Mouse (Mus musculus) kidney, postnatal 0 days (tissue): ENCODE data around the gene Tcp11l2. TPM values are rescaled to one million over a fixed set of nuclear protein-coding genes. Genes with fewer than 3 reads are reported as not detected.

Source experiments
- ATAC-seq: fragments of 200-750 bp; cut with Nextera tagmentation; replicated peaks from 2 replicates; pipeline ENCODE4 v1.8.0; 2017; ENCODE audit warnings: low read depth, moderate number of reproducible peaks, moderate TSS enrichment, moderate library complexity; ENCODE audit not compliant: low FRiP score
- DNase-seq: peaks from one replicate; pipeline ENCODE4 v3.0.0-alpha.2; 2016; ENCODE audit warnings: low spot score
- H3K27ac ChIP-seq: fragments of 300-500 bp; sonication (generic); 2 replicates; pipeline ENCODE4 v1.5.1; 2014; ENCODE audit warnings: mild to moderate bottlenecking
- H3K27me3 ChIP-seq: fragments of 300-500 bp; sonication (generic); 2 replicates; pipeline ENCODE4 v1.6.1; 2014; ENCODE audit warnings: low read length, mixed read lengths; ENCODE audit not compliant: insufficient read depth
- H3K36me3 ChIP-seq: fragments of 300-500 bp; sonication (generic); 2 replicates; pipeline ENCODE4 v1.6.1; 2014; ENCODE audit warnings: low read length, mixed read lengths; ENCODE audit not compliant: insufficient read depth
- H3K4me1 ChIP-seq: fragments of 300-500 bp; sonication (generic); replicated peaks from 2 replicates; pipeline ENCODE4 v1.6.1; 2014; ENCODE audit warnings: antibody characterized with exemption, low read length, mixed read lengths; ENCODE audit not compliant: insufficient read depth
- H3K4me2 ChIP-seq: fragments of 300-500 bp; sonication (generic); 2 replicates; pipeline ENCODE4 v1.6.1; 2014; ENCODE audit warnings: mild to moderate bottlenecking, low read length, moderate library complexity, mixed read lengths
- H3K4me3 ChIP-seq: fragments of 300-500 bp; sonication (generic); replicated peaks from 2 replicates; pipeline ENCODE4 v1.5.1; 2014; ENCODE audit warnings: low read depth, low read length
- H3K9ac ChIP-seq: fragments of 300-500 bp; sonication (generic); 2 replicates; pipeline ENCODE4 v1.6.1; 2014; ENCODE audit warnings: low read depth, low read length
- H3K9me3 ChIP-seq: fragments of 300-500 bp; sonication (generic); replicated peaks from 2 replicates; pipeline ENCODE4 v1.6.1; 2016; ENCODE audit warnings: low read length, inconsistent platforms, mixed read lengths
- CTCF ChIP-seq: IDR thresholded peaks from 2 replicates; pipeline ENCODE4 v1.5.1; 2016; ENCODE audit warnings: antibody characterized with exemption, low read depth, mild to moderate bottlenecking, moderate library complexity
- WGBS: fragments of 180-500 bp; shearing (Covaris S2); extraction: QIAGEN DNeasy Blood & Tissue Kit; methylation state at CpG from one replicate; pipeline ENCODE4 v1.1.7; 2014; 5-methylcytosine and 5-hydroxymethylcytosine counted together
- polyA plus RNA-seq: library from polyadenylated mRNA; unstranded; fragments of >200 nt; fragmentation: Nextera tagmentation; extraction: Ambion mirVana; gene quantifications from 2 replicates; pipeline ENCODE4 v1.2.1, GENCODE M21; 2015

Gene Tcp11l2
- polyA plus RNA-seq: 25.2 and 27.0 TPM in 2 replicates

DNA sequence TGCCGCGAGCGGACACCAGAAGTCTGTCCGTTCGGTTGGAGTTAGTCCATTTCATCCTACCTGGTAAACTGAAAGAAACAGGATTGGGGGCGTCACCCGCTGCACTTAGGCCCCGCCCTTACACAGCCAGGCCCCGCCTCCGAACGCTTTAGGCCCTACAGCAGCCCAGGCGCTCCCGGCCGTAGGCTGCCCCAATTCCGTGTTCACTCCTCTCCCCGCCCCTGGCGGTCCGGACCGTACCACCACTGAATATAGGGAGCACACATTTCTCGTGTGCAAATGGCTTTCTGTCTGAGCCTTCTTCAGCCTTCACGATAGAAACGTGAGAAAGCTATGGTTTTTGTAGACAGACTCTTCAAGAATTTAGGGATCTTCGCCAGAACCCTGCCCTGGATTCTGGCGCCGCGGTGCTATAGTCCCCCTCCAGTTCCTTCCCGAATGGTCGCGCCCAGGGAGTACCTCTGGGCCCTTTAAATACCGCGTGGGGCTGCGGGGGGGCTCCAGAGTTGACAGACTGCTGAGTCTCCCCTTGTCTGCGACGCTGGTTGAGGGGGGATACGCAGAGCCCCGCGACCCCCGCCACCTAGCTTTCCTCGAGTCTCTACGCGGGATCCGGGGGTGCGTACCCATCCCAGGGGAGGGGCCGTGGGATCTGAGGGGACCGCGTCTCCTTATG lies at the start of gene Tcp11l2:
Tcp11l2 (plus strand) TSS at position 232 of the 676 bp plus-strand sequence.
- TF ChIP-seq CTCF: no peak; the same call in 1 of the 2 replicates
- Histone ChIP-seq H3K27ac (peak within 1 kb of the TSS; percentile 91), H3K4me1 (peaks cover 13% of the 10 kb centered on the region; the same call in 1 of the 2 replicates), H3K9ac (peak within 1 kb of the TSS; percentile 85), H3K4me2 (peak within 1 kb of the TSS; percentile 98), H3K9me3 (no peaks in the 10 kb centered on the region), H3K4me3 (peak within 1 kb of the TSS; percentile 97), H3K27me3 (no peaks in the 10 kb centered on the region), H3K36me3 (no peaks in the 10 kb centered on the region)
- ATAC-seq: peak; percentile 99
- peak; percentile 98 for DNase-seq
- WGBS: under 1% methylated on average over 46 of the region's 46 CpGs

DNA sequence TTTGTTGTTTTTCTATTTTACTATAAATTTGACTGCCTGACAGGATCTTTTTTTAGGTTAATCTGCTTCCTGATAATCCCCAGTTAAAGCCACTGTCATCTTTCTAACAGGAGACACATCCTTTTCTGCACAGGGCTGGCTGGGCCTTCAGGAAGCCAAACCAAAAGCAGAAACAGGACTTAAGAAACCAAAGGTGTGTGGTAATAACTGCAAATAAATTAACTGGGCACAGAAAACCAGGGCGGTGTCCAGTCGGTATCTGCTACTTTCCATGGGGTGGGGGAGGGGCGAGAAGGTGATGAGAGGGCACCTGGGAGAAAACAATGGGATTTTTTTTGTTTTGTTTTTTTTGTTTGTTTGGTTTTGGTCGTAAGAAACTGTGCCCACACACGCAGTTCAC lies 49.4 kb upstream of the Tcp11l2 start:
- WGBS: 66% methylated on average over 5 of the region's 5 CpGs
- H3K36me3 ChIP-seq: peaks cover 24% of the 10 kb centered on the region
- no peak for ATAC-seq
- H3K9me3 ChIP-seq: no peaks in the 10 kb centered on the region
- H3K4me3 ChIP-seq: no peak overlapping the region
- H3K9ac ChIP-seq: no peak overlapping the region
- no peak for DNase-seq
- H3K27me3 ChIP-seq: no peaks in the 10 kb centered on the region
- H3K4me2 ChIP-seq: no peak overlapping the region
- no peak overlapping the region for H3K27ac ChIP-seq
- peaks cover 10% of the 10 kb centered on the region for H3K4me1 ChIP-seq
- no peak for TF ChIP-seq CTCF

DNA sequence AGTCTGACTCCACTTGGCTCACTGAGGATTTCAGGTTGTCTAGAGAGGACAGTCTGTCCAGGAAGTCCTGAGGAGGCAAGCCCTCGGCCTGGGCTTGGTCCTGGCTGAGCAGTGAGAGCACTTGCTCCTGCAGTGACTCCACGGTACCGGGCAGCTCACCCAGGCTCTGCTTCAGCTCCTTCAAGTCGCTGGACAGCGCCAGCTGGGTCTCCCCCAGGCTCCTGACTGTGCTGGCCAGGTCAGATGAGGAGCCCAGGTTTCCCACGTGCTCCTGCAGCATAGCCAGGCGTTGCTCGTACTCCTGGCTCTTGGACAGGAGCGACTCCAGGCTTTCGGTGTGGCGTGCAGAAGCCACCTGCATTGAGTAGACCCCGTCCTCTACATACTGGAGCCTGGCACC lies 48.8 kb upstream of the Tcp11l2 start:
- no peak overlapping the region for H3K27ac ChIP-seq
- DNase-seq (no peak), ATAC-seq (no peak)
- no peak for TF ChIP-seq CTCF
- no peak overlapping the region for H3K4me3 ChIP-seq
- 76% methylated on average over 12 of the region's 12 CpGs for WGBS
- H3K9me3 ChIP-seq: no peaks in the 10 kb centered on the region
- peaks cover 24% of the 10 kb centered on the region for H3K36me3 ChIP-seq
- H3K27me3 ChIP-seq: no peaks in the 10 kb centered on the region
- no peak overlapping the region for H3K9ac ChIP-seq
- H3K4me2 ChIP-seq: no peak overlapping the region
- H3K4me1 ChIP-seq: peaks cover 10% of the 10 kb centered on the region

- H3K27me3 ChIP-seq: no peaks in the 10 kb centered on the region
- TF ChIP-seq CTCF: no peak
- H3K4me2 ChIP-seq: 0 out of 2 replicates have a peak overlapping the region, but pooled peaks have one; percentile 73
- peaks cover 10% of the 10 kb centered on the region for H3K4me1 ChIP-seq
- H3K9me3 ChIP-seq: no peaks in the 10 kb centered on the region
- H3K27ac ChIP-seq: no peak overlapping the region
- DNase-seq (no peak), ATAC-seq (no peak)
- no peak overlapping the region for H3K4me3 ChIP-seq
- peaks cover 24% of the 10 kb centered on the region for H3K36me3 ChIP-seq
- WGBS: 73% methylated on average over 8 of the region's 8 CpGs
- no peak overlapping the region for H3K9ac ChIP-seq
Measured at GRCm38 (mm10) chr10:84530388-84530787, 46.0 kb upstream of the Tcp11l2 start.

- TF ChIP-seq CTCF: no peak
- Histone ChIP-seq H3K27ac (no peak overlapping the region), H3K27me3 (no peaks in the 10 kb centered on the region), H3K4me3 (no peak overlapping the region), H3K9me3 (no peaks in the 10 kb centered on the region), H3K36me3 (peaks cover 17% of the 10 kb centered on the region), H3K9ac (no peak overlapping the region), H3K4me2 (peak overlapping the region; percentile 73), H3K4me1 (peaks cover 14% of the 10 kb centered on the region)
- no peak for DNase-seq
- no peak for ATAC-seq
- WGBS: 82% methylated on average over 4 of the region's 4 CpGs
Measured at GRCm38 (mm10) chr10:84531576-84531975, 44.9 kb upstream of the Tcp11l2 start.

DNA sequence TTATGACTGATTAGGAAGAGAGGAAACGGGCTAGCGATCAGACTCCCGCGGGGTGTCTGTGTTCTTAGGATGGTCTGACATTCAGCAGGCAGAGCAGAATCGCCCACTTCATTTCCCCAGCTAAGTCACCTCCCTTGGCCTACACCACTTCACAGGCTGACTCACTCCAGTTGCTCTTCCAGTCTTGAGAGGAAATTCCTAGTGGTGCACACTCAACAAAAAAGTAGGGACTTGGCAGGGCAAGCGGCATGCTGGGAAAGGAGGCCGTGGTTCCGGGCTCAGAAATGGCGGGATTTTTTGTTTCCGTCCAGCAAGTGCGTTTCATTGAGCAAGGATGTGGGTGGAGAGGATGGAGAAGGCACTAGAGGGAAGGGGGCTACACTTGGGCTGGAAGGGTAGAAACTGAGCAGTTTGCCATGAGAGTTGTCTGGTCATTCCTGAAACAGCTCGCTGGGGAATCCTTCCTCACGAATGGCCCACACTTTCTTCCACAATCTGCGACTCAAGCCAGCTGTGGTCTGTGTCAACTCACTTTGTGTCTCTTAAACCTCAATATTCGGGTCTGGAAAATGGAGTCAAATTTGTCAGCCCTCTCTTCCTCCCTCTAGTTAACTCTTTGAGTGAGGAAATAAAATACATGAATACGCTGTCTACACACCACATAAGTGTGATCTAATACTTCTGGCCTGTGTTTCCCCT lies 44.1 kb upstream of the Tcp11l2 start:
- Histone ChIP-seq H3K27me3 (no peaks in the 10 kb centered on the region), H3K4me1 (peaks cover 14% of the 10 kb centered on the region), H3K9ac (peak overlapping the region; percentile 90), H3K27ac (no peak overlapping the region; the same call in 1 of the 2 replicates), H3K36me3 (peaks cover 11% of the 10 kb centered on the region), H3K4me3 (peak overlapping the region; percentile 77), H3K9me3 (no peaks in the 10 kb centered on the region), H3K4me2 (peak overlapping the region; percentile 73)
- ATAC-seq: no peak
- TF ChIP-seq CTCF: no peak
- DNase-seq: peak; percentile 67
- WGBS: 41% methylated on average over 16 of the region's 16 CpGs
